Mouse (Mus musculus) adrenal gland, postnatal 36 days (tissue): ENCODE measurements around the gene Klf12. TPM values are rescaled to one million over a fixed set of nuclear protein-coding genes. Genes with fewer than 3 reads are reported as not detected.
"Not testable (repeated sequence)": the region's sequence is repeated elsewhere in the genome, so short reads cannot be mapped to it uniquely, and the experiment has no call there.

Experiments
- DNase-seq, 2 experiments: peaks; one replicate each; pipeline ENCODE4 v3.0.0; 2021; ENCODE audit warnings: mixed read lengths in 1 of 2
- total RNA-seq, 2 experiments: library from RNA; stranded (reverse); gene quantifications; 2 replicates each; pipeline ENCODE4 v1.2.3; 2021

The Klf12 gene
- total RNA-seq, 2 experiments from 2014 or later = 19.6 to 24.9 TPM

- DNase-seq = no peak
These were observed 399.4 kb downstream of the Klf12 start for GRCm38 (mm10) chr14:99885128-99885527.

- DNase-seq = no peak
These were observed 407.5 kb downstream of the Klf12 start for GRCm38 (mm10) chr14:99876791-99877578.

GRCm38 (mm10) chr14:99873725-99874124 is 410.8 kb downstream of the Klf12 start:
- no peak for DNase-seq

GRCm38 (mm10) chr14:99856158-99857011 is 428.1 kb downstream of the Klf12 start:
- DNase-seq = peak in 1 of 2 experiments; percentile 3

GRCm38 (mm10) chr14:99854467-99854807 is 430.0 kb downstream of the Klf12 start:
- DNase-seq = not testable (repeated sequence)

- not testable (repeated sequence) for DNase-seq
These were observed 430.6 kb downstream of the Klf12 start for GRCm38 (mm10) chr14:99853769-99854466.

- no peak for DNase-seq
These were observed 434.1 kb downstream of the Klf12 start for GRCm38 (mm10) chr14:99850350-99850749.

GRCm38 (mm10) chr14:99847502-99847901 is 437.0 kb downstream of the Klf12 start:
- no peak for DNase-seq

GRCm38 (mm10) chr14:99826713-99827112 is 457.8 kb downstream of the Klf12 start:
- DNase-seq = no peak
